Mouse (Mus musculus) cerebellum, postnatal 25 days (tissue): ENCODE measurements at regions not wholly inside any gene's neighbourhood (a gene's known extent, or its start where the extent isn't known, plus 50 kb on each side); places are given as distances from the start of the nearest gene placed in this dataset.
A peak's percentile ranks its signal among the peaks of the same experiment; 100 is the strongest.

Experiments used
- DNase-seq, 2 experiments: peaks; one replicate each; pipeline ENCODE4 v3.0.0; 2021; ENCODE audit warnings: mixed read lengths in 2 of 2

GRCm38 (mm10) chr7:37096291-37096690 lies 398.4 kb downstream of the Tshz3 start:
- no peak for DNase-seq

GRCm38 (mm10) chr7:37098950-37099349 lies 401.0 kb downstream of the Tshz3 start:
- no peak for DNase-seq

- no peak for DNase-seq
Observed at GRCm38 (mm10) chr7:37104671-37105070, 406.8 kb downstream of the Tshz3 start.

- DNase-seq, result no peak
Observed at GRCm38 (mm10) chr7:37111071-37111470, 413.2 kb downstream of the Tshz3 start.

- no peak for DNase-seq
Observed at GRCm38 (mm10) chr7:37120776-37121175, 422.9 kb downstream of the Tshz3 start.

GRCm38 (mm10) chr7:37140191-37140590 lies 442.3 kb downstream of the Tshz3 start:
- DNase-seq, result no peak

- no peak for DNase-seq
Observed at GRCm38 (mm10) chr7:37142780-37143179, 444.9 kb downstream of the Tshz3 start.

- DNase-seq, result no peak
Observed at GRCm38 (mm10) chr7:37144303-37144702, 446.4 kb downstream of the Tshz3 start.

GRCm38 (mm10) chr7:37149711-37150110 lies 451.8 kb downstream of the Tshz3 start:
- DNase-seq, result peak; percentile 50 to 71

- no peak for DNase-seq
Observed at GRCm38 (mm10) chr7:37159801-37160200, 461.9 kb downstream of the Tshz3 start.

GRCm38 (mm10) chr7:37168883-37169282 lies 471.0 kb downstream of the Tshz3 start:
- DNase-seq, result peak in 1 of 2 experiments; percentile 4

GRCm38 (mm10) chr7:37175746-37176145 lies 477.8 kb downstream of the Tshz3 start:
- no peak for DNase-seq

GRCm38 (mm10) chr7:37178256-37178655 lies 480.3 kb downstream of the Tshz3 start:
- DNase-seq, result no peak

- no peak for DNase-seq
Observed at GRCm38 (mm10) chr7:37179907-37180306, 482.0 kb downstream of the Tshz3 start.

GRCm38 (mm10) chr7:37180416-37180815 lies 482.5 kb downstream of the Tshz3 start:
- no peak for DNase-seq

- no peak for DNase-seq
Observed at GRCm38 (mm10) chr7:37181109-37181508, 483.2 kb downstream of the Tshz3 start.

- no peak for DNase-seq
Observed at GRCm38 (mm10) chr7:37192536-37192935, 494.6 kb downstream of the Tshz3 start.

GRCm38 (mm10) chr7:37204800-37205199 lies 506.9 kb downstream of the Tshz3 start:
- DNase-seq, result no peak

- no peak for DNase-seq
Observed at GRCm38 (mm10) chr7:37208305-37208704, 510.4 kb downstream of the Tshz3 start.

- no peak for DNase-seq
Observed at GRCm38 (mm10) chr7:37213751-37214181, 515.8 kb downstream of the Tshz3 start.

GRCm38 (mm10) chr7:37215498-37215897 lies 517.6 kb downstream of the Tshz3 start:
- DNase-seq, result no peak

- DNase-seq, result no peak
Observed at GRCm38 (mm10) chr7:37220476-37220875, 522.6 kb downstream of the Tshz3 start.

GRCm38 (mm10) chr7:37226423-37226822 lies 528.5 kb downstream of the Tshz3 start:
- no peak for DNase-seq

GRCm38 (mm10) chr7:37230641-37231347 lies 532.9 kb downstream of the Tshz3 start:
- DNase-seq, result no peak

- DNase-seq, result peak in 1 of 2 experiments; percentile 3
Observed at GRCm38 (mm10) chr7:37240832-37241231, 532.6 kb downstream of the Zfp536 start.
